Mouse (Mus musculus) adrenal gland (tissue): Measurements from ENCODE around the gene Csf3.

Experiments used
- intact Hi-C: fragments of 180-260 bp; cut with DNase I; formaldehyde crosslinking; loops from one replicate; pipeline ENCODE4 v1.15.1; 2025

The Csf3 gene

GRCm38 (mm10) chr11:98696454-98697216 lies 4.4 kb upstream of the Csf3 start:
- intact Hi-C loops, result no loop called here

GRCm38 (mm10) chr11:98697225-98697624 lies 3.8 kb upstream of the Csf3 start:
- intact Hi-C loops, result no loop called here

GRCm38 (mm10) chr11:98698849-98699640 lies 2.0 kb upstream of the Csf3 start:
- intact Hi-C loops, result no loop called here

GRCm38 (mm10) chr11:98699911-98700310 lies 1.2 kb upstream of the Csf3 start:
- intact Hi-C loops, result loop anchor here (5.0 kb wide), 3 partner anchors 87 to 207 kb away; partner anchors contain the start of gene Cdc6

- intact Hi-C loops, result loop anchor here (5.0 kb wide), 3 partner anchors 85 to 205 kb away; partner anchors contain the start of gene Cdc6
Measured at GRCm38 (mm10) chr11:98702323-98702722, 1.3 kb downstream of the Csf3 start.

- intact Hi-C loops, result no loop called here
Measured at GRCm38 (mm10) chr11:98705021-98705420, 4.0 kb downstream of the Csf3 start.

- intact Hi-C loops, result no loop called here
Measured at GRCm38 (mm10) chr11:98707401-98708281, 6.6 kb downstream of the Csf3 start.

- intact Hi-C loops, result no loop called here
Measured at GRCm38 (mm10) chr11:98708282-98708956, 7.4 kb downstream of the Csf3 start.

- intact Hi-C loops, result no loop called here
Measured at GRCm38 (mm10) chr11:98709001-98709741, 8.1 kb downstream of the Csf3 start.

- intact Hi-C loops, result loop anchor here (5.0 kb wide), 2 partner anchors 42 to 117 kb away; no protein-coding TSS in a partner anchor
Measured at GRCm38 (mm10) chr11:98710416-98711045, 9.5 kb downstream of the Csf3 start.

GRCm38 (mm10) chr11:98711046-98711434 lies 10.0 kb downstream of the Csf3 start:
- intact Hi-C loops, result loop anchor here (5.0 kb wide), 2 partner anchors 41 to 116 kb away; no protein-coding TSS in a partner anchor

- intact Hi-C loops, result loop anchor here (5.0 kb wide), 2 partner anchors 40 to 115 kb away; no protein-coding TSS in a partner anchor
Measured at GRCm38 (mm10) chr11:98712009-98712408, 10.9 kb downstream of the Csf3 start.

GRCm38 (mm10) chr11:98713703-98714102 lies 12.6 kb downstream of the Csf3 start:
- intact Hi-C loops, result loop anchor here (5.0 kb wide), 2 partner anchors 39 to 114 kb away; no protein-coding TSS in a partner anchor

GRCm38 (mm10) chr11:98715946-98716345 lies 14.9 kb downstream of the Csf3 start:
- intact Hi-C loops, result loop anchor here (5.0 kb wide), 1 partner anchor 71 kb away; no protein-coding TSS in a partner anchor

- intact Hi-C loops, result loop anchor here (5.0 kb wide), 1 partner anchor 69 kb away; no protein-coding TSS in a partner anchor
Measured at GRCm38 (mm10) chr11:98717904-98718303, 16.8 kb downstream of the Csf3 start.

GRCm38 (mm10) chr11:98720756-98721155 lies 19.7 kb downstream of the Csf3 start:
- intact Hi-C loops, result no loop called here

GRCm38 (mm10) chr11:98721458-98722226 lies 20.6 kb downstream of the Csf3 start:
- intact Hi-C loops, result no loop called here

- intact Hi-C loops, result no loop called here
Measured at GRCm38 (mm10) chr11:98723098-98723497, 22.0 kb downstream of the Csf3 start.
